Mouse (Mus musculus) neural tube, embryonic 11.5 days (tissue): Measurements from ENCODE around the gene Nav1. TPM values are rescaled to one million over a fixed set of nuclear protein-coding genes. Genes with fewer than 3 reads are reported as not detected.

Experiments used
- ATAC-seq: fragments of 200-750 bp; cut with Nextera tagmentation; 2 replicates; pipeline ENCODE4 v1.8.0; 2017; ENCODE audit warnings: moderate number of reproducible peaks, mild to moderate bottlenecking, moderate TSS enrichment, moderate library complexity; ENCODE audit not compliant: insufficient read depth, low FRiP score, low TSS enrichment
- DNase-seq: peaks from one replicate; pipeline ENCODE4 v3.0.0-alpha.2; 2015; ENCODE audit warnings: low spot score
- H3K27ac ChIP-seq: fragments of 300-500 bp; sonication (generic); 2 replicates; pipeline ENCODE4 v1.5.1; 2014; ENCODE audit warnings: low read depth, mild to moderate bottlenecking, low read length
- H3K27me3 ChIP-seq: fragments of 300-500 bp; sonication (generic); 2 replicates; pipeline ENCODE4 v1.6.1; 2014; ENCODE audit warnings: mild to moderate bottlenecking, low read length, mixed read lengths; ENCODE audit not compliant: control insufficient read depth, insufficient read depth
- H3K36me3 ChIP-seq: fragments of 300-500 bp; sonication (generic); 2 replicates; pipeline ENCODE4 v1.6.1; 2014; ENCODE audit warnings: mild to moderate bottlenecking, low read length, moderate library complexity, mixed read lengths; ENCODE audit not compliant: control insufficient read depth, insufficient read depth
- H3K4me1 ChIP-seq: fragments of 300-500 bp; sonication (generic); 2 replicates; pipeline ENCODE4 v1.6.1; 2014; ENCODE audit warnings: low read length, mixed read lengths; ENCODE audit not compliant: control insufficient read depth, insufficient read depth
- H3K4me2 ChIP-seq: fragments of 300-500 bp; sonication (generic); 2 replicates; pipeline ENCODE4 v1.6.1; 2014; ENCODE audit warnings: low read depth, mild to moderate bottlenecking, moderate library complexity
- H3K4me3 ChIP-seq: fragments of 300-500 bp; sonication (generic); 2 replicates; pipeline ENCODE4 v1.5.1; 2014; ENCODE audit warnings: low read depth, low read length
- H3K9ac ChIP-seq: fragments of 300-500 bp; sonication (generic); 2 replicates; pipeline ENCODE4 v1.6.1; 2014; ENCODE audit warnings: mild to moderate bottlenecking, low read length
- H3K9me3 ChIP-seq: fragments of 300-500 bp; sonication (generic); 2 replicates; pipeline ENCODE4 v1.6.1; 2016; ENCODE audit warnings: low read length; ENCODE audit not compliant: control insufficient read depth
- WGBS: fragments of 180-500 bp; shearing (Covaris S2); extraction: QIAGEN DNeasy Blood & Tissue Kit; methylation state at CpG from one replicate; pipeline ENCODE4 v1.1.7; 2014; 5-methylcytosine and 5-hydroxymethylcytosine counted together
- polyA plus RNA-seq: library from polyadenylated mRNA; unstranded; fragments of >200 nt; fragmentation: Nextera tagmentation; extraction: Ambion mirVana; gene quantifications from 2 replicates; pipeline ENCODE4 v1.2.1, GENCODE M21; 2014

Nav1 gene
- polyA plus RNA-seq, 1 experiment from 2014 or later = 18.1 TPM

GRCm38 (mm10) chr1:135565775-135566174, 41.3 kb downstream of the Nav1 start:
- ATAC-seq = no peak

DNA sequence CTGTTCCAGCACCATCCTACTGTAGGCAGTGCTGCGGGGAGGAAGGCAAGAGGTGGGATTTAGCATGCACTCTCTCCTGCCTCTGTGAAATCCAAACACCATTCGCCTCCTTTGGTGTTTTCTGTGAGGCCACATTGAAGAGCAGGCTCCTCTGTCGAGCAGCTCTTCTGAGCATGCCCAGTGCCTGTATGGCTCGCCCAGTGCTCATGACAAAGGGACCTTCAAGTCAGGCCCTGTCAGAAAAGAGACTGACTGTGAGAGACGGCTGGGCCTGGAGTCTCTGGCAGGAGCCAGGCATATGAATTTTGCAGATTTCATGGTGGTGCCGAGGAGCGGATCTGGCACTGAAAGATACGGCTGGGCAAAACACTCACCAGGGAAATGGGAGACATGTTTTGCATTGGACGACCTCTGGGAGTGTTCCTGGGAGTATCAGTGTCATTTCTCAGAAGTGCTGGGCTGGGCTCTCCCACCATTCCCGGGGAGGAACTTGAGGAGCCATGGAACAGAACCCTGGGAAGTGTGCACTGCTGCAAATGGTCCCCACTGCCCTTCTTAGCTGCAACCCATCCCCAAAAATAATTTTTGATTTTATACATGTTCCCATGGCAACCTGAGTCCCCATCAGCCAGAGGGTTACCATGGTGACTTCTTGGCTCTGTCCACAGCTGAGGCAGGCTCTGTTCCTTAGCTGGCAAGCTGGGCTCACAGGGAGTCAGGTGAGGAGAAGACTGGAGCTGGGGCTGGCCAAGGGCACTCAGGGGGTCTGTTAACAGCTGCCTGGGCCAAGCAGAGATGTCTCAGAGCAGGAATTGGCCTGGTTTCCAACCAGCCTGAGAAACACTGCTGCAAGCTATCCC, 42.2 kb downstream of the Nav1 start:
- peak overlapping the region; percentile 23; the same call in 1 of the 2 replicates for H3K27ac ChIP-seq
- H3K4me2 ChIP-seq = no peak overlapping the region
- no peak overlapping the region for H3K4me3 ChIP-seq
- H3K9me3 ChIP-seq = no peaks in the 10 kb centered on the region
- no peaks in the 10 kb centered on the region for H3K27me3 ChIP-seq
- ATAC-seq = no peak
- no peaks in the 10 kb centered on the region for H3K36me3 ChIP-seq
- H3K9ac ChIP-seq = no peak overlapping the region
- WGBS = 40% methylated on average over 10 of the region's 10 CpGs
- no peak for DNase-seq
- H3K4me1 ChIP-seq = peaks cover 32% of the 10 kb centered on the region

More at GRCm38 (mm10) chr1:135565775-135566174, 41.3 kb downstream of the Nav1 start:
- no peaks in the 10 kb centered on the region for H3K9me3 ChIP-seq
- no peak overlapping the region; the same call in 1 of the 2 replicates for H3K27ac ChIP-seq
- H3K27me3 ChIP-seq = no peaks in the 10 kb centered on the region
- H3K4me1 ChIP-seq = peaks cover 32% of the 10 kb centered on the region
- 91% methylated on average over 5 of the region's 5 CpGs for WGBS
- no peak overlapping the region for H3K9ac ChIP-seq
- no peak for DNase-seq
- no peak overlapping the region for H3K4me2 ChIP-seq
- no peaks in the 10 kb centered on the region for H3K36me3 ChIP-seq
- no peak overlapping the region for H3K4me3 ChIP-seq

DNA sequence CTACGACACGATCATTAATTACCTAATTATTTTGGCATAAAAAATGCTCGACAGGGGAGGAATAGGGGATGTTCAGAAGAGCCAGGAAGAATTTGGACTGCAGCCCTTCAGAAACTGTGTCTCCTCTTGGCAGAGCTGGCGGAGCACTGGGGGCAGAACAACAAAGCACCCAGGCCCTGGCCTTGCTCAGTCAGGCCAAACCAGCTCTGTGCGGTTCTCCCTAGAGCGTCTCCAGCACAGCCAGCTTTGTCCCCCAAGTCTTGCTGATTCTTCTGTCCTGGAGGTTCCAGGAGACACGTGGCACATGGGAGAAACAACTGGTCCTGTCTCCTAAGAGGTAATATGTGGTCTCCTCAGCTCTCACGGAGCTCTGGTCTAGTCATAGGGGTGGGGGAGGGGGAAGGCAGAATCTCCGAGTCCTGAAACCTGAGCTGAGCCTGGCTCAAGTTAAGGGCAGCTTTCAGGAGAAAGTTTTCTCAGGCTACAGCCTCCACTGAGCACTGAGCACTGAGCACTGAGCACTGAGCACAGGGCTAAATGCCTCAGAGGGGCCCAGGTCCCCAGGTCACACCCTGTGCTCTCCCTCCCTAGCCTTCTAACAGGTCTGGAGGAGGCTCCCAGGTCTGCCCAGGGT, 43.2 kb downstream of the Nav1 start:
- H3K4me1 ChIP-seq = peaks cover 32% of the 10 kb centered on the region
- H3K9ac ChIP-seq = no peak overlapping the region
- no peak overlapping the region for H3K4me3 ChIP-seq
- no peak for ATAC-seq
- H3K27me3 ChIP-seq = no peaks in the 10 kb centered on the region
- no peaks in the 10 kb centered on the region for H3K9me3 ChIP-seq
- no peaks in the 10 kb centered on the region for H3K36me3 ChIP-seq
- DNase-seq = no peak
- WGBS = 37% methylated on average over 9 of the region's 9 CpGs
- H3K27ac ChIP-seq = no peak overlapping the region
- no peak overlapping the region for H3K4me2 ChIP-seq

- Histone ChIP-seq H3K36me3 (no peaks in the 10 kb centered on the region), H3K4me1 (peaks cover 32% of the 10 kb centered on the region), H3K4me3 (no peak overlapping the region), H3K9ac (no peak overlapping the region), H3K27me3 (no peaks in the 10 kb centered on the region), H3K27ac (no peak overlapping the region), H3K4me2 (no peak overlapping the region), H3K9me3 (no peaks in the 10 kb centered on the region)
- ATAC-seq (no peak), DNase-seq (no peak)
- WGBS = 62% methylated on average over 8 of the region's 8 CpGs
Observed at GRCm38 (mm10) chr1:135562982-135563650, 44.0 kb downstream of the Nav1 start.

GRCm38 (mm10) chr1:135562115-135562514, 45.0 kb downstream of the Nav1 start:
- no peaks in the 10 kb centered on the region for H3K9me3 ChIP-seq
- 28% methylated on average over 4 of the region's 4 CpGs for WGBS
- no peak overlapping the region for H3K4me3 ChIP-seq
- ATAC-seq = no peak
- H3K27me3 ChIP-seq = no peaks in the 10 kb centered on the region
- DNase-seq = no peak
- H3K9ac ChIP-seq = no peak overlapping the region
- H3K36me3 ChIP-seq = no peaks in the 10 kb centered on the region
- peaks cover 32% of the 10 kb centered on the region for H3K4me1 ChIP-seq
- no peak overlapping the region for H3K4me2 ChIP-seq
- no peak overlapping the region for H3K27ac ChIP-seq

- Histone ChIP-seq H3K27ac (no peak overlapping the region), H3K27me3 (no peaks in the 10 kb centered on the region)
Observed at GRCm38 (mm10) chr1:135561282-135561681, 45.8 kb downstream of the Nav1 start.

DNA sequence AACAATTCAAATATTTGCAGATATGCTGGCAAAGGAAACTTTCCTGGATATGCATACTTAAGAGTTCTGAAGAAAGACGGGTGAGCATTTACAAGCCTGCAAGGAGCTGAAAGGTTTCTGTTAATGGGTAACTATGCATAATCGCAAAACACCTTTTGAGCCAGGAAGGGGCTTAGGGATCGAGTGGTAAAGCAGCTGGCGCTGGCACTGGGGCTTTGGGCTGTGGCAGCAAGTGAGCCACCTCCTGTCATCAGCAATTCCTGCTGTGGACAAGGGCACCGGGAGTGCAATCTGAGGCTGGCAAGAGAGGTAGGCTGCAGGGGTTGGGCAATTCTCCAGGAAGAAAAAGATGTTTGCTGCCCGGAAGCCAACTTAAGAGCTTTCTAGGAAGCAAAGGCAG, 49.1 kb downstream of the Nav1 start:
- WGBS = 38% methylated on average over 6 of the region's 6 CpGs
- H3K4me1 ChIP-seq = peaks cover 22% of the 10 kb centered on the region
- H3K4me3 ChIP-seq = no peak overlapping the region

More at GRCm38 (mm10) chr1:135561282-135561681, 45.8 kb downstream of the Nav1 start:
- DNase-seq = no peak
- Histone ChIP-seq H3K4me1 (peaks cover 32% of the 10 kb centered on the region), H3K9me3 (no peaks in the 10 kb centered on the region), H3K4me3 (no peak overlapping the region), H3K4me2 (no peak overlapping the region), H3K9ac (no peak overlapping the region), H3K36me3 (no peaks in the 10 kb centered on the region)
- 36% methylated on average over 6 of the region's 6 CpGs for WGBS
- no peak for ATAC-seq

DNA sequence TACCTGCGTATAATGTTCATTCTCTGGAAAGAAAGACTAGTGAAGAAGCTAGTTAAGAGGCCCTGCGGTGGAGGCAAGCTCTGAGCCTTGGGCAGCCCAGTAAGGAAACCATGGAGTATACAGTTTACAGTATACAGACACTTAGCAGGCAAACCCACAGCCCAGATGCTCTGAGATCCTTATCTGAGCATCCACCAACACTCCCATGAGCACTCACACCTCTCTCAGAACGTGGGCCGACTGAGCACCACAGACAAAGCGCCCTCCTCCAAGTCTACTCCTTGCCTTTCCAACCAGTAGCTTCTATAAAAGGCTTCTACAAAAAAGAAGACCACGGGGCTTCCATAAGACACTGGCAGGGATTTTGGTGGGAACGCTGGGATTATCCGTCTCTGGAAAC, 51.2 kb downstream of the Nav1 start:
- Histone ChIP-seq H3K27ac (no peak overlapping the region), H3K27me3 (no peaks in the 10 kb centered on the region), H3K9me3 (no peaks in the 10 kb centered on the region), H3K4me1 (peaks cover 15% of the 10 kb centered on the region), H3K36me3 (no peaks in the 10 kb centered on the region), H3K4me3 (no peak overlapping the region), H3K4me2 (no peak overlapping the region), H3K9ac (no peak overlapping the region)
- WGBS = 88% methylated on average over 8 of the region's 8 CpGs
- ATAC-seq (no peak), DNase-seq (no peak)

More for the DNA sequence above, 49.1 kb downstream of the Nav1 start:
- DNase-seq (no peak), ATAC-seq (no peak)
- Histone ChIP-seq H3K27me3 (no peaks in the 10 kb centered on the region), H3K4me2 (no peak overlapping the region), H3K9me3 (no peaks in the 10 kb centered on the region), H3K9ac (no peak overlapping the region), H3K36me3 (no peaks in the 10 kb centered on the region), H3K27ac (no peak overlapping the region)
